Mouse (Mus musculus) B cell, adult 2 months (primary cell): ENCODE results near the gene 5730409E04Rik.
A peak's percentile ranks its signal among the peaks of the same experiment; 100 is the strongest.

Source experiments
- DNase-seq, 2 experiments: peaks; one replicate each; pipeline ENCODE4 v3.0.0; 2022

Gene 5730409E04Rik

DNA sequence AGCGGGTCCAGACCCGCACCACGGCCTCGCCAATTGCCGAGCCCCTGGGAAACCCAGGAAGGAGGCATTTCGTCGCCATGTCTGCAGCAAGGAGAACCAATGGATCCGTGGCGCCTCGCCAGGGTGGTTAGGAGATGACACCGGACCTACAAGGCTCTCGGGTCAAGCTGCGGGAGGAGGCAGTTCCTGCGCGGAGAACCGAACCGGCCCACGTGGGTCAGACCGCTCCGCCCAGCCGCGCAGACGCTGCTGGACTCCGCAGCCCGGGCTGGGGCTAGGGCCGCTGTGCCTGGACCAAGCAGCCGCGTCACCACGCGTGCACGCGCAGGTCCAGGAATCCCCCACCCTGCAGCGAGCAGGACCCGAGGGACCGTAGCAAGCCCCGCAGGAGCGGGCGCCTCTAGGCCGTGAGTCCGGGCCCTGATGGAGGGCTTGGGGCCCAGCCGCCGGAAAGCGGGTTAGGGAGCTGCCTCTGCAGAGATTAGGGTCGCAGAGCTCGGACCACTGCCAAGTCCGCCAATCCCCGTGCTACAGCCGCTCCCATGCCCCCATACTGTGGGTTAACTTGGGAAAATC, at the start of gene 5730409E04Rik:
TSS of gene 5730409E04Rik (plus strand) at position 213 of the 576 bp plus-strand sequence.
- DNase-seq, result peak; percentile 35 to 40

DNA sequence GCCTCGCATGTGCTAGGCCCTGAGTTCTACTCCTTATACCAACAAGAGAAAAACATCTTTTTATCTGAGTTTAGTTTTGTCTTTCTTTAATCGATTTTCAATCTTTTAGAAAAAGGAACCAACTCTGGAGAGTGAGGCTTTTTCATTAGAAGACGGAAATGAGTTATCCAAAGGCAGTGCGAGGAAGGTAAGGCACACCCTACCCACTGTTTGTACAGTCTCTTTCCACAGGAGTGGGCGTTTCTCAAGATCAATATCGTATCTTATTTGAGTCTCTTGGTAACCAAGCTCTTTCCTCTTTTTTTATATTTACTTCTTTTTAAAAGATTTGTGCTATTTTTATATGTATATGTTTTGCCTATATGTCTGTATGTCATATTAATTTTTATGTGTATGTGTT, 45.8 kb upstream of the 5730409E04Rik start:
- no peak for DNase-seq

DNA sequence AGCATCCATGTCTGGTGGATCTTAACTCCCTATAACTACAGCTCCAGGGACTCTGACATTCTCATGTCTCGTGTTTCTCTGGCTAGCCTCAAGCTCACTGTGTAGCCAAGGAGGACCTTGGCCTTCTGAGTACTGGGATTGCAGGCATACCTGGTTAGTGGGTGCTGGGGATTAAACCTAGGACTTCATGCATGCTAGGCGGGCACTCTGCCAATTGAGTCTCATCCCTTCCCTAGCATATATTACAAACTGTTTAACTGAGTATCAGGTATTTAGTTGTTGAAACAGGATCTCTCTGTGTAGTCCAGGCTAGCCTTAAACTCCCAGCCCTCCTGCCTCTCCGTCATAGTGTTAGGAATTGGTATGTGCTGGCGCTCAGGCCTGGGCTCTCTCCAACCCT, 42.4 kb upstream of the 5730409E04Rik start:
- DNase-seq, result no peak

- DNase-seq, result no peak
Observed at GRCm38 (mm10) chr4:126569783-126570182, 39.8 kb upstream of the 5730409E04Rik start.

DNA sequence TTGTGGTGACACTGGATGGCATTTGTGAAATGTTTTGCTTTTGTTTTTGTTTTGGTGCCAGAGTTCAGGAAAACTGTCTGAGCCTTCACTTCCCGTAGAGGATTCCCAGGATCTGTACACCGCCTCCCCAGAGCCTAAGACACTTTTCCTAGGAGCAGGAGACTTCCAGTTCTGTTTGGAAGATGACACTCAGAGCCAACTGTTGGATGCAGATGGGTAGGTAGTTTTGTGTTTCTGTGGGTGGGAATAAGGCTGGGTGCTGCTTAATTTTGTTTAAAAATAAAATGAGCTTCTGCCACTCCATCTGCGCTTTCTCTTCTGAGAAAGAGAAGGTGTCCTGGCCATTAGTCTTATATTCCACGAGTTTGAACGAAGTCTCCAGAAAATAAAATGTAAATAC, 33.3 kb upstream of the 5730409E04Rik start:
- DNase-seq, result no peak

DNA sequence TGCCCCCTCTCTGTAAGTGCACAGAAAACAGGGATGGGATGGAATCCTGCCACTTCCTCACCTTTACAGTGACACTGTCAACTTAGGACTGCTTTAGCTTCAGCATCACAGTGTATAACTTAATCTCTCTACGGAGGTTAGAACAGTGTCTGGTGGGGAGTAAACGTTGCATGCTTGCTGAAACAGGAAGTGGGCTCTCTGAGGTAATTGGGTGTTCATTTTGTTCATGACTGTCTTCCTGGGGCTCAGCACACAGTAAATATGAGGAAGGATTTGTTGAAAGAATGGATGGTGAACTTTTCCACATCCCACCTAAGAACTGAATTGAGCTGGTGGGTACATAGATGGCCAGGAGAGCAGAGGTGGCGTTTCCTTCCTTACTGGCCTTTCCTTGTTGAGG, 31.7 kb upstream of the 5730409E04Rik start:
- DNase-seq, result no peak

- DNase-seq, result no peak
Observed at GRCm38 (mm10) chr4:126579077-126579476, 30.5 kb upstream of the 5730409E04Rik start.

- no peak for DNase-seq
Observed at GRCm38 (mm10) chr4:126585739-126586138, 23.9 kb upstream of the 5730409E04Rik start.

GRCm38 (mm10) chr4:126592039-126592438, 17.6 kb upstream of the 5730409E04Rik start:
- no peak for DNase-seq

DNA sequence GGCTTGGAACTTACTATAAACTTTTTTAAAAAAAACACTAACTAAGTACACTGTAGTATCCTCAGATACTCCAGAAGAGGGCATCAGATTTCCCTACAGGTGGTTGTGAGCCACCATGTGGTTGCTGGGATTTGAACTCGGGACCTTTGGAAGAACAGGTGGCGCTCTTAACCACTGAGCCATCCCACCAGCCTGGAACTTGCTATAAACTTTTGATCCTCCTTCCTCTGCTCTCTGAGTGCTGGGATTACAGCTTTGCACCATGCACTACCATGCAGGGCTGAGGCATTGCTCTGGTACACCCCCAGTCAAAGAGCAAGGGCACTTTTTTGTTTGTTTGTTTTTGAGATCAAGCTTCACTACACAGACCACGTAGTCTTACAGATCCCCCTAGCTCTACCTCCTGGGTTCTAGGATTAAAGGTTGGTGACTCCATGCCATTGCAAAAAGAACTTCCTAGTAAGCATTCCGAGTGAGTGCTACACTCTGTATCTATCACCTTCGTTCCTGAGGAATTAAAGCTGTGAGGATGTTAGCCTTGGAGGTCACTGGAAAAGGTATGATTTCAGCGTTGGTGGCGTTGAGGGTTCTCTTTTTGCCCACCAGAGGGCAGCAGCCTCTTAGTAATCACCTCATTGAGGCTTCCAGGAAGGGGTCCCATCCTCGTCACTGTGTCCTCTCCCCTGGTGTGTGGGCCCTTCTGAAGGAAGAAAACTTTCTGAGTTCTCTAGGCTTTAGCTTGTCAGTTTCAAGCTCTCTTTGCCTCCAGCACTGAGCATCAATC, 9.5 kb upstream of the 5730409E04Rik start:
- DNase-seq, result peak; percentile 67 to 69

- no peak for DNase-seq
Observed at GRCm38 (mm10) chr4:126601597-126602444, 7.8 kb upstream of the 5730409E04Rik start.

DNA sequence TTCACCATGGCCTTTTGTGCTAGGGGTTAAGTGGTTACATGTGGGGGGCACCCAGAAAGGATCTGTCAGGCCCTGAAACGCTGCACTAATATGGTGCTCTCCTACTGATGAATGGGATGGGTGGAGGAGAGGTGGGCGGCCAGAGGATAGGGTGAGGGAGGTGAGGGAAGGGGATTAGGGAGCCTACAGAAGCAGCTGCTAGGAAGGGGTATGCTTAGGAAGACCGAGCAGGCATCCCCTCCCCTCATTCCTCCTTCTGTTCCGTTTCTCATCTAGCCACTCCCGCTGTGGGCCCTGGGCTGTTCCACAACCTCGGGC, 7.2 kb upstream of the 5730409E04Rik start:
- DNase-seq, result no peak

DNA sequence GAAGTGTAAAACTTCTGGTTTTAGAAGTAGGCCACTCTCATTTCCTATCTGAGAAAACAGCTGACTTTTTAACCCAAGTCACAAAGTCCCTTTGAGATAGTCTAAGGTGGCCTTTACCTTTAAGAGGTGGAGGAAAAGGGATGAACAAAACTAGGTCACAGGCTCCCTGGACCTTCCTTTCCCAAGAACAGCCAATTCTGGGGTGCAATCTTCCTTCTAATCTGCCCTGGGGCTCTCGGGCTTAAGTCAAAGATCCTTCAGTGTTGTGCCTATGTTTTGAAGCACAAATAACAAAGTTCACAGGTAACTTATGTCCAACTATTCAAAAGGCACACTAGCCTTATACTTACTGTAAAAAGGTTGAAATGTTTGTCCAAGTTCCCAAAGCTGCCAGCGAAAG, 5.5 kb upstream of the 5730409E04Rik start:
- no peak for DNase-seq

DNA sequence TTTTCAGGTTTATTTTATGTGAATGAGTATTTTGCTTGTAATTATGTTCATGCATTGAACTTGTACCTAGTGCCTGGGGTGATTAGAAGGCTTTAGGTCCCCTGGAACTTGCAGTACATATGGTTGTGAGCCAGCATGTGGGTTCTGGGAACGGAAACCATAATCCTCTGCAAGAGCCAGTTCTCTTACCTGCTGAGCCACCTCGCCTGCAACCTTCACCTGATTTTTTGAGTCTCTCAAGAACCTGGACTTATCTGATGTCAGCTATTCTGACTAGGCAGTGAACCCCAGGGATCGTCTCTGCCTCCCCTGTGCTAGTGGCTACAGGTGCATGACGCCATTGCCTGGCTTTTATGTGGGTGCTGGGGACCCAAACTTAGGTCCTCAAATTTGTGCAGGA, 3.9 kb upstream of the 5730409E04Rik start:
- no peak for DNase-seq

DNA sequence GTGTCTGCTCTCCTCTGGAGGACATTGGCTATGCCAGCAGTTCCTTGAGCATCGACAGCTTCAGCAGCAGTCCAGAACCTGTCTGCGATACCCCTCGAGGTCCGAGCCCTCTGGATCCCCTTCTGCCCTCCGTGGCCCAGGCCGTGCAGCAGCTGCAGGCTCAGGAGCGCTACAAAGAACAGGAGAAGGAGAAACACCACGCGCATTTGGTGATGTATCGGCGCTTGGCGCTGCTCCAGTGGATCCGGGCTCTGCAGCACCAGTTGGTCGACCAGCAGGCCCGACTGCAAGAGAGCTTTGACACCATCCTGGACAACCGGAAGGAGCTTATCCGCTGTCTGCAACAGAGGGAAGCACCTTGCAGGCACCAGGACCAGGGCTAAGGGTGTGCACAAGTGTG, 2.4 kb downstream of the 5730409E04Rik start:
- DNase-seq, result no peak

- no peak for DNase-seq
Observed at GRCm38 (mm10) chr4:126616312-126616711, 6.7 kb downstream of the 5730409E04Rik start.

- DNase-seq, result no peak
Observed at GRCm38 (mm10) chr4:126619691-126620330, 10.2 kb downstream of the 5730409E04Rik start.

DNA sequence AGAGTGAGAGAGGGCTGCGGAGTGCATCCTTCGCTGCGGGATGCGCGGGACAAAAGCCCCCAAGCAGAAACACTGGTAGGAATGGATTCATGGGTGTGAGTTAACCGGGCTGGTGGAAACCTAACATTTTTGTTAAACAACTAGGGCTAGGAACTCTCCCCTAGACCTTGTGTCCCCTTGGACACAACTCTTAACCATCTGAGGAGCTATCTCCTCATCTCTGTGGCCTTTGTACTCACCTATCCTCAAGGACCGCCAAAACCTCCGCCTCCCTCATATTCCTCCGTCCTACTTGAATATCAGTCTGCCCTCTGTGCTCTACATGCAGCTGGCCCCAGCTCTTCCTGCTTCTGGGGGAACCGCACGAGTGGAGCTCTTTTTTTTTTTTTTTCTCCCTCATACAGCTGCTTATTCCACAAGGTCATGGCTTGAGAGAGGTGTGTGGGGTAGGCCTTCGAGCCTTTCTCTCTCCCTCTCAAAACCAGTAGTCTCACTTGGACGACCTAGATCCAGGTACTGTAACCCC, 10.8 kb downstream of the 5730409E04Rik start:
- no peak for DNase-seq

DNA sequence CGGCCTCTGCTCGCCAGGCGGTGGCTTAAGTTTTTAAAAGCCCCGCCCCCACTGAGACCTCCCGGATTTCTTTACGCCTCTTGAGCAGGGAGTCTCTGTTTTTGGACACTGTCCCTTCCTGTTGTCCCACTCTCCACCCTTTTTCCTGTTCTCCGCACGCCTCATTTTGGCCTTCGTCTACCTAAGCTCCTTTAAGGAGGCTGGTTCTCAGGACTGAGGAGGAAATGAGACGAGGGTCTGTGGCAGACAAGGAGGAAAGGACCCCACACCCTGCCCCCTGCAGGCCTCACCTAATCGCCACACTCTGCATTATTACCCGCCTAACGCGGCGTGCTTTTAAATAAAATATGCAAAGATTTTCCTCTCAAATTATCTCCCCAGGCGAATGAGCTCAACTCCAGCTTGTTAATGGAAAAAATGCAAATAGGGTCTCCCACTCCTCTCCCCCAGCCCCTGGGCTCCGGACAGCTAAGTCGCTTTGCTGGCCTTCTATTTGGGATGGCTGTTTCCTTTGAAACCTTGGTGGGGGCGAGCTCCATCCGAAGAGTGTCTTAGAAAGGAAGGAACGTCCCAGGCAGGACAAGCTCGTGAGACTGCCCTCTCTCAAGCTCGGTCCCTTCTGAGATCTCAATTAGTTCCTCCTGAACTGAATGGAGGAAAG, 17.5 kb downstream of the 5730409E04Rik start:
- DNase-seq, result no peak

- no peak for DNase-seq
Observed at GRCm38 (mm10) chr4:126631922-126632321, 22.3 kb downstream of the 5730409E04Rik start.

DNA sequence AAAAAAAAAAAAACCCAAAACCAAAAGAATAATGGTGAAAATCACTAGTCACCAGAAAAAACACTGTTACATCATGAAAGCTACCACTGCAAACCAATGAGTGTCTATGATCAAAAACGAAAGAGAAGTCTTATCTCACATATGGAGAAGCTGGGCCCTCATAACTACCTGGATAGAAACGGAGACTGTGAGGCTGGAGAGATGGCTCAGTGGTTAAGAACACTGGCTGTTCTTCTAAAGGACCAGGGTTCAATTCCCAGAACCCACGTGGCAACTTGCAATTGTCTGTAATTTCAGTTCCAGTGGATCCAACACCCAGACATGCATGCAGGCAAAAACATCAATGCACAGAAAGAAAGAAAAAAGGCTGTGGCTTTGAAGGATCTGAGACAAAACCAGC, 23.1 kb downstream of the 5730409E04Rik start:
- no peak for DNase-seq

DNA sequence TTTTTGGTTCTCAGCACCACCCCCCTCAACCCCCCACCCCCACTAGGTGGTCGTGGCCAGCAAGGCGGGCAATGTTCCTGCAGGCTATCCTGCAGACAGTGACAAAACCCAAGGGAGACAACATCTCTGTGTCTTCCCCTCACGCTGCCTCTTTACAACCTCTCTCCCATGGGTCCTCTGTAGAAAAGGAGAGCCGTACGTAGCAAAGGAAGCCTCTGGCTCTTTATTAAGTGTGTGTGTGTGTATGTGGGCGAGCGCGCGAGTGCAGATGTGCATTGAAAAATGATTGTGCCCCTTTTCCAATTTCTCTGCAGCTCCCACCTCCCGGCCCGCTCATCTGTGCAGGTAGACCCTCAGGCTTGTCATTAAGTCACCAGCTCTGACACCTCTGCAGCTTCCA, 26.7 kb downstream of the 5730409E04Rik start:
- no peak for DNase-seq

DNA sequence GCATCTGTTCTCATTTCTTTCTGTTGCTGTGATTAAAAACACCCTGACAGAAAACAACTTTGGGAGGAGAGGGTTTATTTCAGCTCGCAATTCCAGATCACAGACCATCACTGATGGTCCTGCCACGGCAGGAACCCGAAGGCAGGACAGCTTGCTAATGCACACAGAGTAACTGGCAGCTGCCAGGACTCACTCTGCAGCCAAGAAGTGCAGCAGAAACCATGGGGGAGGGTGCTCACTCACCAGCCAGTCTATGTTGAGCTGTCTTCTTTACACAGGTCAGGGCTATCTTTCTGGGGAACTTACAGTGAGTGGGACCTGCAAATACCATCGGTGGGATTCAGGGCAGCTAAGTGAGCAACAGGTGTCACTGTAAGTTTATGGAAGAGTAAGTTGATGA, 27.8 kb downstream of the 5730409E04Rik start:
- DNase-seq, result no peak
